Mouse (Mus musculus) olfactory bulb, adult 2 months (tissue): ENCODE results near the gene Cox7a2. TPM values are rescaled to one million over a fixed set of nuclear protein-coding genes. Genes with fewer than 3 reads are reported as not detected.

ENCODE experiments used
- H3K27ac ChIP-seq: fragments of 200-500 bp; 2 replicates; pipeline ENCODE4 v1.5.1; 2012; ENCODE audit warnings: low read depth, low read length; ENCODE audit not compliant: insufficient read depth
- H3K4me1 ChIP-seq: fragments of 200-500 bp; 2 replicates; pipeline ENCODE4 v1.6.1; 2012; ENCODE audit warnings: low read length; ENCODE audit not compliant: control insufficient read depth, insufficient read depth
- H3K4me3 ChIP-seq: fragments of 200-500 bp; 2 replicates; pipeline ENCODE4 v1.5.1; 2012; ENCODE audit warnings: mild to moderate bottlenecking, low read depth, low read length, moderate library complexity; ENCODE audit not compliant: insufficient read depth
- CTCF ChIP-seq: fragments of 200-500 bp; IDR thresholded peaks from 2 replicates; pipeline ENCODE4 v1.5.1; 2012; ENCODE audit warnings: low read depth, mild to moderate bottlenecking, low read length, moderate library complexity; ENCODE audit not compliant: insufficient read depth
- POLR2A ChIP-seq: fragments of 200-500 bp; IDR thresholded peaks from 2 replicates; pipeline ENCODE4 v1.6.1; 2012; ENCODE audit warnings: mild to moderate bottlenecking, low read depth, low read length, moderate library complexity; ENCODE audit not compliant: insufficient read depth
- WGBS: fragments of 180-500 bp; shearing (Covaris S2); methylation state at CpG from one replicate; pipeline ENCODE4 v1.1.7; 2018; 5-methylcytosine and 5-hydroxymethylcytosine counted together
- polyA plus RNA-seq: library from polyadenylated mRNA; stranded (reverse); fragments of >200 nt; gene quantifications from 2 replicates; pipeline ENCODE4 v1.2.4, GENCODE M21; 2012; ENCODE audit warnings: low replicate concordance; ENCODE audit not compliant: missing spikeins, insufficient read depth, insufficient read length

Gene Cox7a2
- polyA plus RNA-seq, 1 experiment = not detected

DNA sequence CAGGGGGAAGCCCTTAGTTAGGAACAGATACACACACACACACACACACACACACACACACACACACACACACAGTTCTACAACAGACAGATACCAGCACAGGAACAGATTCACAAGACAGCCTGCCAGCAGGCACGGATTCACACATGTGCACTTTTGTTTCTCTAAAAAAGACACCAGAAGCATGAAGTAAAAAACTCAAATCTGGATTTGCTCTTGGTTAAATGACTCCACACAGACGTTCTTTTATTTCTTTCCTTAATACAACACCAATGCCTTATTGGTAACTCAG, 26.1 kb upstream of the Cox7a2 start:
- Histone ChIP-seq H3K27ac (no peak overlapping the region), H3K4me3 (no peak overlapping the region), H3K4me1 (peaks cover 3% of the 10 kb centered on the region)
- WGBS = 35% methylated on average over 2 of the region's 2 CpGs
- no peak for TF ChIP-seq POLR2A
- no peak for TF ChIP-seq CTCF

DNA sequence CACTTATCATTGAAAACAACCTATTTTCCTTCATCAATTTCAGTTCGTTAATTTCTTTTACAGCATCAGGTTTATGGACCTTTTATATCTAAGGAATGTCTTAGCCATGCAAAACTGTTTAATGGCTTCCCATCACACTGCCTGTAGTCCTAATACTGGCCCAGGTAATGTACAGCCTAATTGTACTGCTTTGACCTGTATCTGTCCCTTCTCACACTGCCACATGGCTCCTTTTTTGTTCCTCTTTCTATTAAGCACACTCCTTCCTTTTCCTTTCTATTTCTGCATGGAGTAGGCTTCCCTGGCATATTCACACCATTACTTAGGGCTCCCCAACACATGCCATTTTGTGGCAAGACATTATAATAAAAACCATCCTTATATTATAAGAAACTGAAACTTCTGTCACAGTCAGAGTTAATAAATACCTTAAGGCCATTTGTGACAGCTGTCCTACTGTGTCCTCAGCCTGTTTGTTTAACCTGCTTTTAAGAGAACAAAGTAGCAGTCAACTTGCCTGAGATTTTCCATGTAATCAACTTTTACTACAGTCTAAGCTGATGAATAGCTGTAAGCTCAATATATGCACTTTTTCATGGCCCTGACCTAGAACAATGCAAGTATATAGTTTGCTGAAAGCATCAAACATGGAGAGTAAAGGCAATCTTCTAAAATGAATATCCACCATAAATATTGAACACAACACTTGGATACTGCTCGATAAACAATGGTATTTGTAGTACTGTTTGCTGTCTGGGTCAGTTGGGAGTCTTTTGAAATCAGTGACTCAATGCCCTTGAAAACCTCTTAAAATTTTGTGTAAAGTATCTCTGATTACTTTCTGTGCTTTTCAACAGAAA, 25.5 kb upstream of the Cox7a2 start:
- WGBS = 77% methylated on average over 2 of the region's 2 CpGs
- peaks cover 3% of the 10 kb centered on the region for H3K4me1 ChIP-seq
- TF ChIP-seq POLR2A (no peak), CTCF (no peak)
- H3K27ac ChIP-seq = no peak overlapping the region
- no peak overlapping the region for H3K4me3 ChIP-seq

DNA sequence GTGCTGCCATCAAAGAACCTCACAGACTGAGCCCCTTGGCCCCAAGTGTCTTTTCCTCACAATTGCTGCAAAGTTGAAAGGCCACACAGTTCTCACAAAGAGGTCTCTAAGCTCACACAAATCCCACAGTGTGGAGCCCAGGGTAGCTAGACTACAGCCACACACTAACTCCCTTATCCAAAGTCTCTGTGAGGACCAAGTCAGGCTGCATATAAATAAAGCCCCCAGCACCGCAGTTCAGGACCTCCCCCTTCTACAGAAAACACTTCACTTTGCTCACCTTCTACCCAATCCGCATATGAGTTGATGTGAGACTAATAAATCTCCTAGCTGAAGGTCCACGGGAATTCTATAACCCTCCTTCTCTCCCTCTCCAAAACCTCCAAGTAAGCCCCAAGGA, 24.8 kb upstream of the Cox7a2 start:
- no peak for TF ChIP-seq CTCF
- no peak for TF ChIP-seq POLR2A
- Histone ChIP-seq H3K4me1 (peaks cover 3% of the 10 kb centered on the region), H3K27ac (peak overlapping the region; percentile 4; the same call in 1 of the 2 replicates), H3K4me3 (no peak overlapping the region)
- 38% methylated on average over 3 of the region's 3 CpGs for WGBS

DNA sequence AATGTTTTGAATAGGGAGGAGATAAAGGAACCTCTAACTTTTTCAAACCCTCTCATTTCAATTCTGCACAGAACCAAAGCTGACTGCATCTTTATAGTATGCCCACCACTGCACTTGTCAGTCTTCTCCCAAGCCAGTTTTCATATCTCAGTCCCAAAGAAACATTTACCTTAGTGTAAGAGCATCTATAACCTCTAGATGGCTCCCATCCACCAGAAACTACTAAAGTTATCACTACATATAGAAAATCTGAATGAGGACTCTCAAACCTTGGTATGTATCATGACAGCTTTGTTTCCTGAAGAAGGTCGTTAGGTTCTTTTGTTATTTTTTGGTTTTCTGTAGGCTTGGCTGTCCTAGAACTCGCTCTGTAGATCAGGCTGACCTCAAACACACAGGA, 19.7 kb upstream of the Cox7a2 start:
- TF ChIP-seq POLR2A (no peak), CTCF (no peak)
- WGBS = 71% methylated on average over 2 of the region's 2 CpGs
- no peak overlapping the region for H3K27ac ChIP-seq
- no peaks in the 10 kb centered on the region for H3K4me1 ChIP-seq
- H3K4me3 ChIP-seq = no peak overlapping the region

DNA sequence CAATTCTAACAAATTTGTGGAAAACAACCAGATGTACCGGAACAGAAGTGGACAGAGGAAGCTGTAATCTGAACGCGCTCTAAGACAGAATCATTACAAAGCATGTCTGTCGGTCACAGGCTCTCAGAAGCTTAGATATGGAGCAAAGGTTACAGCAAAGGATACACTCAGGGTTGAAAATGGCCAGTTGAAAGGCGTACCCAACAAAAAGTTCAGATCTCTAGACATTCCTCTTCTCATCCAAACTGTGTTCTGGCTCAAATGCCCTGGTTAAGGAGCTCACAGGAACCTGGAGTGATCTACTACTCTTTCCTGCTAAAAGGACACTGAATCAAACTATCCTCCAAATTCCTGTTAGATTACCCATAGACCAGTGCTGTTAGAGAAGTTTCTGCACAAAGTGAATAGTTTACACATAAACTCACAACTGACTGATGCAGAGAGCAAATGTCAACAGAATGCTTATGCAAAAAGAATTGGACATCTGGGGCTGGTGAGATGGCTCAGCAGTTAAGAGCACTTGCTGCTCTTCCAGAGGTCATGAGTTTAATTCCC, 7.4 kb upstream of the Cox7a2 start:
- WGBS = 92% methylated on average over 5 of the region's 5 CpGs
- no peak overlapping the region for H3K27ac ChIP-seq
- H3K4me1 ChIP-seq = no peaks in the 10 kb centered on the region
- TF ChIP-seq CTCF = no peak
- TF ChIP-seq POLR2A = no peak
- H3K4me3 ChIP-seq = no peak overlapping the region

DNA sequence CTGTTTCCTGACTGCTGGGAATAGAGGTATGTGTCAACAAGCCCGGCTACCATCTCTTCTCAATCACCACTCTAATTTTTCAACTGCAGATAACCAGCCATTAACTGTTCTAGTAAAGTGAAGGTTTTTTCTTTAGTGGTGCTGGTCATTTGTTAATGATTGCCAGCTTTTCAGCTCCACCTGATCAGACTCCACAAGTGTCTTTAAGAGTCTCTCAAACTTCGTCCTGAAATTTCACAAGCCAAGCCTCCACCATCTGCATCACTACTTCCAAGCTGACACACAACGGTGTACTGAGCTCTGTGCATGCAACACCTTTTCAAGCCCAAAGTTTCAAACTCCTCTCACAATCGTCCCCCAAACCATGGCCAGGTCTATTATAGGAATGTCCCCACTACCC, 5.7 kb upstream of the Cox7a2 start:
- Histone ChIP-seq H3K4me1 (no peaks in the 10 kb centered on the region), H3K27ac (no peak overlapping the region), H3K4me3 (no peak overlapping the region)
- TF ChIP-seq POLR2A (no peak), CTCF (no peak)
- WGBS = 86% methylated on average over 4 of the region's 4 CpGs

DNA sequence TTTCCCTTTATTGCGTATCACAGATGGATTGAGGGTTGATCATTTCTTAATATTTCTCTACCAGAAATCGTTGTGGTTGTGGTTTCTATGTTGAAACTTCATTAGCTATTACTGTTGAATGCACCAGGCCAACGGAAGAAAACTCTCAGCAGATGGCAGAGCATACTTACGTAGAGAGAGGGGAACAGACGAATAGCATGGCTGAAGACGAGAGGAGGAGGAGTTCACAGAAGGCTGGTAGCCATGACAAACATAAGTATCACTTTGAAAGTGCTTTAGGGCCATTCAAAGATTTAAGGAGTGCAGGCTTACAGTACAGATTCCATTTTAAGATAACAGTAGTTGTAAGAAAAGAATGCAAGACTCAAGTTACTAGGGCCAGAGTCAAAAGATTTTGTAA, 2.8 kb upstream of the Cox7a2 start:
- no peaks in the 10 kb centered on the region for H3K4me1 ChIP-seq
- H3K4me3 ChIP-seq = no peak overlapping the region
- H3K27ac ChIP-seq = no peak overlapping the region
- TF ChIP-seq POLR2A = no peak
- no peak for TF ChIP-seq CTCF
- WGBS = 76% methylated on average over 6 of the region's 6 CpGs

DNA sequence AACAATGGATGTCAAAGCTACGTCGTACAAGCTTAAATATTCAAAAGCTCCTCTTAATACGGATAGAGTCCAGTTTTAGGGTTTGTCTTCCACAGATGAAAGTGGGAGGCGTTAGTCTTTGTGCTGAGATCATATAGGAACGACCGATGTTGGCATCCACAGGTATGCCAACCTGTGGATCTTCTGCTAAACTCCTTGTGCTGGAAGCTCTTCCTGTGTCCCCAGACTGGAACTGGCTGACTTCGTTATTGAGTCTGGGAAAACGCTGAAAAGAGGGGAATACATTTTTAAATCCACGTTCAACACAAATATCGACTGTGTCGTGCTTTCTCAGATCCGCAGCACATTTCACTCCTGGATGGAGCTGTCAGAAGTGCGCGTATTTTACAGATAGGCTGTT, 398 bp upstream of the Cox7a2 start:
- 3% methylated on average over 14 of the region's 14 CpGs for WGBS
- H3K27ac ChIP-seq = peak overlapping the region; percentile 57; the same call in 1 of the 2 replicates
- TF ChIP-seq CTCF = no peak
- no peak for TF ChIP-seq POLR2A
- H3K4me1 ChIP-seq = no peaks in the 10 kb centered on the region
- H3K4me3 ChIP-seq = peak overlapping the region; percentile 71

DNA sequence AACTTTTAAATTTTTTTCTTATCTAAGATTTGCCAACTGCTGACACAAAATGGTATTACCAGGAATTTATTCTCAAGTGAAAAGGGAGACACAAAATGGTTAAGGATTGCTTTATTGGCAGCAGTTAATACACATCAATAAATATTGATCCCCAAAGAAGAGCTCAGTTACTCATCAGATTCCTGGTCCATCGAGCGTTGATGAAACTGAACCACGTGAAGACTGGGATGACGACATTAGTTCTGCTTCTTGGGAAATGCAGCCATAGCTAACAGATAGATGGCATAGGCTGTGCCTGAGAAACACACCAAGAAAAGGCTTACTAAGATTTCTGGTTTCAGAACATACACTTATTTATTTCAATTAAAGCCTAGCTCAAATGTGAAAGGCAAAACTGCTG, 4.4 kb downstream of the Cox7a2 start:
- no peak overlapping the region for H3K4me3 ChIP-seq
- no peak for TF ChIP-seq POLR2A
- no peak for TF ChIP-seq CTCF
- H3K27ac ChIP-seq = no peak overlapping the region
- no peaks in the 10 kb centered on the region for H3K4me1 ChIP-seq
- 93% methylated on average over 4 of the region's 4 CpGs for WGBS

DNA sequence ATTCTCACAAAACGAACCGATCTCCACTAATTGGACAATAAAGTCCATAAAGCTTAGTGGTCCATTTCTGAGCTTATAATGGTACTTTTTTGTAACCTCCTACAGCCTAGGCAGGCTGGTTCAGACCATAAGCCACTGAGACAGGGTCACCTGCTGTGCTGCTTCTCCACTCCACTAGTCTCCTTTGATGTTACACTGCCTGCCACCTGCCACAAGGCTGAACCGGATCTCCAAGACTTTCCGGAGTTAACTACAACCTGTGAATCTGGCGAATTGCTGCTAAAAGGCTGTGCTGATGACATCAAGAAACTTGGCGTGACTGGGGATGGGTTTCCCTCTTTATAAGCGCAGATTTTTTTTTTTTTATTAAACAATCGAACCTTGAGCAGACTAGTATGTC, 7.8 kb downstream of the Cox7a2 start:
- no peak overlapping the region for H3K27ac ChIP-seq
- 87% methylated on average over 8 of the region's 8 CpGs for WGBS
- H3K4me3 ChIP-seq = no peak overlapping the region
- no peaks in the 10 kb centered on the region for H3K4me1 ChIP-seq
- TF ChIP-seq POLR2A (no peak), CTCF (no peak)
